Mouse (Mus musculus): ENCODE measurements around the gene Desi1. TPM values are rescaled to one million over a fixed set of nuclear protein-coding genes. Genes with fewer than 3 reads are reported as not detected.

Desi1 gene
- polyA plus RNA-seq, 1 experiment from 2014 or later: 34.0 TPM

GRCm38 (mm10) chr15:81949476-81950131 is 84.1 kb downstream of the Desi1 start:
- no peak overlapping the region for H3K9ac ChIP-seq
- H3K4me2 ChIP-seq (replicated peaks): no peak overlapping the region
- no peak for ATAC-seq (ENCODE audit: insufficient number of reproducible peaks, insufficient read depth, low FRiP score, low TSS enrichment)
- H3K27ac ChIP-seq: no peak overlapping the region
- 0 out of 2 replicates have a peak, but pooled peaks cover 6% of the 10 kb centered on the region for H3K36me3 ChIP-seq
- H3K27me3 ChIP-seq: no peaks in the 10 kb centered on the region
- H3K4me3 ChIP-seq: no peak overlapping the region
- WGBS: 64% methylated on average over 11 of the region's 11 CpGs
- H3K4me1 ChIP-seq: no peaks in the 10 kb centered on the region
- H3K9me3 ChIP-seq: no peaks in the 10 kb centered on the region

DNA sequence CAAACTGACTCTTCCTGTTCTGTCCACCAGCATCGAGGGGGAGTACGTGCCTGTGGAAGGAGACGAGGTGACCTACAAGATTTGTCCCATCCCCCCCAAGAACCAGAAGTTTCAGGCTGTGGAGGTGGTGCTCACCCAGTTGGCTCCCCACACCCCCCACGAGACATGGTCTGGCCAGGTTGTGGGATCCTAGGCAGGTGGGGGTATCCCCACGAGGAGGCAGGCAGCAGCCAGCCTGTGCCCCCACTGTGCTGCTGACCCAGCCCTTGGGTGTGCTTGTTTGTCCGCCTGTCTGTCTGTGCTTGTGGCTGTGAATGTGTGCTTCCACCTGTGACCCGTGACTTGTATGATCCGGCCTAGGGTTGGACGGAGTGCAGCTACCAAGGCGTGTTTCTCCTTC is 84.6 kb downstream of the Desi1 start:
- Histone ChIP-seq H3K36me3 (0 out of 2 replicates have a peak, but pooled peaks cover 4% of the 10 kb centered on the region), H3K27me3 (no peaks in the 10 kb centered on the region), H3K4me2 (replicated peaks) (no peak overlapping the region), H3K9ac (no peak overlapping the region), H3K27ac (no peak overlapping the region), H3K4me3 (no peak overlapping the region), H3K9me3 (no peaks in the 10 kb centered on the region), H3K4me1 (no peaks in the 10 kb centered on the region)
- WGBS: 82% methylated on average over 10 of the region's 10 CpGs
- no peak for ATAC-seq (ENCODE audit: insufficient number of reproducible peaks, insufficient read depth, low FRiP score, low TSS enrichment)

- H3K9ac ChIP-seq: 0 out of 2 replicates have a peak overlapping the region, but pooled peaks have one; percentile 10
- H3K4me2 ChIP-seq (replicated peaks): no peak overlapping the region
- no peaks in the 10 kb centered on the region for H3K9me3 ChIP-seq
- peaks cover 6% of the 10 kb centered on the region for H3K4me1 ChIP-seq
- H3K27me3 ChIP-seq: no peaks in the 10 kb centered on the region
- no peaks in the 10 kb centered on the region for H3K36me3 ChIP-seq
- 14% methylated on average over 9 of the region's 9 CpGs for WGBS
- no peak overlapping the region for H3K4me3 ChIP-seq
- ATAC-seq (ENCODE audit: insufficient number of reproducible peaks, insufficient read depth, low FRiP score, low TSS enrichment): no peak
- H3K27ac ChIP-seq: no peak overlapping the region
Observed at GRCm38 (mm10) chr15:81943176-81943749, 90.4 kb downstream of the Desi1 start.

Other genes with a start within 250 kb of the Desi1 start
- 29.7 and 30.9 TPM in 2 replicates for gene Tef, start 231.4 kb downstream of the Desi1 start, polyA plus RNA-seq (2016; fragmentation: Nextera tagmentation; extraction: Ambion mirVana)
- 22.9 and 23.0 TPM in 2 replicates for gene Tob2, start 175.1 kb downstream of the Desi1 start, polyA plus RNA-seq (2016; fragmentation: Nextera tagmentation; extraction: Ambion mirVana)
- gene Phf5a, start 162.0 kb downstream of the Desi1 start, polyA plus RNA-seq (2016; fragmentation: Nextera tagmentation; extraction: Ambion mirVana): 145 and 163 TPM in 2 replicates
- gene Aco2, start 161.6 kb downstream of the Desi1 start, polyA plus RNA-seq (2016; fragmentation: Nextera tagmentation; extraction: Ambion mirVana): 146 and 155 TPM in 2 replicates
- gene Polr3h, start 107.6 kb downstream of the Desi1 start, polyA plus RNA-seq (2016; fragmentation: Nextera tagmentation; extraction: Ambion mirVana): 59.3 and 61.3 TPM in 2 replicates
- 12.8 and 15.9 TPM in 2 replicates for gene Csdc2, start 97.1 kb downstream of the Desi1 start, polyA plus RNA-seq (2016; fragmentation: Nextera tagmentation; extraction: Ambion mirVana)
- gene Pmm1, start 72.9 kb downstream of the Desi1 start, polyA plus RNA-seq (2016; fragmentation: Nextera tagmentation; extraction: Ambion mirVana): 25.5 and 26.0 TPM in 2 replicates
- not detected in 2 replicates for gene 1700029P11Rik, start 53.3 kb downstream of the Desi1 start, polyA plus RNA-seq (2016; fragmentation: Nextera tagmentation; extraction: Ambion mirVana)
- 85.8 and 88.3 TPM in 2 replicates for gene Xrcc6, start 46.0 kb downstream of the Desi1 start, polyA plus RNA-seq (2016; fragmentation: Nextera tagmentation; extraction: Ambion mirVana)
- gene Snu13, start 13.7 kb upstream of the Desi1 start, polyA plus RNA-seq (2016; fragmentation: Nextera tagmentation; extraction: Ambion mirVana): 255 and 260 TPM in 2 replicates
- 0.04 TPM in 1 of 2 replicates, not detected in the other for gene 4930407I10Rik, start 25.3 kb upstream of the Desi1 start, polyA plus RNA-seq (2016; fragmentation: Nextera tagmentation; extraction: Ambion mirVana)
- 0.09 and 0.10 TPM in 2 replicates for gene Mei1, start 36.1 kb upstream of the Desi1 start, polyA plus RNA-seq (2016; fragmentation: Nextera tagmentation; extraction: Ambion mirVana)
- 26.2 and 27.0 TPM in 2 replicates for gene Ccdc134, start 94.1 kb upstream of the Desi1 start, polyA plus RNA-seq (2016; fragmentation: Nextera tagmentation; extraction: Ambion mirVana)
- 200 and 202 TPM in 2 replicates for gene Srebf2, start 113.3 kb upstream of the Desi1 start, polyA plus RNA-seq (2016; fragmentation: Nextera tagmentation; extraction: Ambion mirVana)
- 0.75 and 0.79 TPM in 2 replicates for gene Shisa8, start 179.0 kb upstream of the Desi1 start, polyA plus RNA-seq (2016; fragmentation: Nextera tagmentation; extraction: Ambion mirVana)
- gene Tnfrsf13c, start 190.5 kb upstream of the Desi1 start, polyA plus RNA-seq (2016; fragmentation: Nextera tagmentation; extraction: Ambion mirVana): 0.13 and 0.23 TPM in 2 replicates
- gene Cenpm, start 210.9 kb upstream of the Desi1 start, polyA plus RNA-seq (2016; fragmentation: Nextera tagmentation; extraction: Ambion mirVana): 68.8 and 71.0 TPM in 2 replicates
- gene 1500009C09Rik, start 218.5 kb upstream of the Desi1 start, polyA plus RNA-seq (2016; fragmentation: Nextera tagmentation; extraction: Ambion mirVana): 0.29 TPM in 1 of 2 replicates, not detected in the other
- 59.9 and 66.0 TPM in 2 replicates for gene Sept3, start 241.0 kb upstream of the Desi1 start, polyA plus RNA-seq (2016; fragmentation: Nextera tagmentation; extraction: Ambion mirVana)